Mouse (Mus musculus): ENCODE measurements around the gene Chst12.

Chst12 gene

DNA sequence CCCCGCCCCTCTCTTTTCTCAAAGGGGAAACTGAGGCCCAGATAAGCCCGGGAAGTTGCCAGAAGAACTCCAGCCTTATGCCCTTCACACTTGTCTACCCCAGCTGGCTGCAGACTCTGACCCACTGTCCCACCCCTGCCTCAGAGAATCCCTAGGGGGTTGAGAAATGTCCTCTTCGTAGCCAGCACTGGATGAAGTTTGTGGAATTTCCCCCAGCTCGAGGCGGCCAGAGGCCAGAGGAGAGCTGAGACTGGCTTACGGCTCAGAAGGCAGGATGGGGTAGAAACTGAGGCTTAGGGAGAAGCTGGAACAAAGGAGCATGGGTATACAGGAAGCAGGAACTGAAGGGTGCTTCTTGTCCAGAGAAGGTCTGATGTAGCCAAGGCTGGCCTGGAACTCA, 67.3 kb downstream of the Chst12 start:
- no peak for DNase-seq
